1 mouse cellular context compared by ENCODE assay signal in the genomic region with DNA sequence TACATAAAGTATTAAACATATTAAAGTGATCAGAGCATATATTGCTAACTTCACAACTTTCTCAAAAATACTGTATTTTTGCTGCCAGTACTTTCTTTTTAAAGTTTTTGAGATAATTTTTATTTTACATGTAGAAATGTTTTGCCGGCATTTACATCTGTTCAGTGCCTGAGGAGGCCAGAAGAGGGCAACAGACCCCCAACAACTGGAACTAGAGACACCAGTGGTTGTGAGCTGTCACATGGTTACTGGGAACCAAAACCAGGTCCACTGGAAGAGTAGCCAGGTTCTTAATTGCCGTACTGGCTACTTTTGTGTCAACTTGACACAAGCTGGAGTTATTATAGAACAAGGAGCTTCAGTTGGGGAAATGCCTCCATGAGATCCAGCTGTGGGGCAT.
TF ChIP-seq lines count a peak whose summit lies in the region.

No protein-coding gene starts in this region.

TF ChIP-seq in MEL, 35 proteins besides CTCF, POLR2A, EP300 and RAD21 (continued from another document):
- TF ChIP-seq POLR2AphosphoS5 (IDR thresholded peaks at IDR 0.05; ENCODE audit: borderline replicate concordance, low read depth, low read length) (no peak), USF1 (IDR thresholded peaks at IDR 0.05; ENCODE audit: low read depth, low read length) (peak; percentile 64), E2F4 (IDR thresholded peaks at IDR 0.05; ENCODE audit: borderline replicate concordance, low read depth, low read length) (no peak), NRF1 (IDR thresholded peaks at IDR 0.05; ENCODE audit: insufficient read depth, low read depth, low read length, poor library complexity, severe bottlenecking) (no peak), ZC3H11A (IDR thresholded peaks at IDR 0.05; ENCODE audit: low read depth, low read length) (peak; percentile 36; the same call in 1 of the 2 replicates)
